Mouse (Mus musculus): ENCODE measurements around the gene Sez6. TPM values are rescaled to one million over a fixed set of nuclear protein-coding genes. Genes with fewer than 3 reads are reported as not detected.

Gene Sez6
- polyA plus RNA-seq, 1 experiment = 1.1 TPM

DNA sequence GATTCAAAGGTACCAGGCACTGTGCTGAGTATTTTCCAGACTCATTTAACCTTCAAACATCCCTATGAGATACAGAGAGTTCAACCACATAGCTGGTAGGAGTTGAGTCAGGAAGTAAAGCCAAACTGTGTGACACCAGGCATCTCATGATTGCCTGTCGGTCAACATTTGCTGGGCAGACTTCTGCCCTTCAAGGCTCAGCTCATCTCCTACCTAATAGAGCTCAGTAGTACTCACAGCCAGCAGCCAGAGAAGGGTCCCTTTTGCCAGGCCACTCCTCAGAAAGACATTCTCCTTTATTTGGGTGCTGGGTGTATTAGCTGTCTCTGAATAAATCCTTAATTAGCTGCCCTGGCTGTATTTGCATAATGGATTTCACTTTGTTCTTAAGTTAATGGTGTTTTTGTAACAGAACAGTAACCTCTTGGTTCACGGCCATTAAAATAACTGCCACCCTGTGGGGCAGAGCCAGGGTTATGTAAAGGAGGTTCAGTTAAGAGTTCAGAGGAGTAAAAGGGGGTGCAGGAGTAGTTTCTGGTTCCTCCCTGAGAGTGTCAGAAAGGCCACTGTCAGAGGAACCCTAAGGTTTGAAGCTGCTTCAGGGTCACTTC is 39.8 kb upstream of the Sez6 start:
- H3K27me3 ChIP-seq (ENCODE audit: control insufficient read depth, insufficient read depth, low read length) = no peaks in the 10 kb centered on the region
- DNase-seq = no peak
- H3K4me1 ChIP-seq (replicated peaks; ENCODE audit: control insufficient read depth, insufficient read depth, low read length) = peaks cover 41% of the 10 kb centered on the region
- TF ChIP-seq POLR2A (IDR thresholded peaks at IDR 0.05; ENCODE audit: control insufficient read depth, extremely low read depth, insufficient read depth, low read length, poor library complexity) (no peak), CTCF (IDR thresholded peaks at IDR 0.05; ENCODE audit: borderline replicate concordance, control insufficient read depth, extremely low read depth, insufficient read depth, low read length, poor library complexity) (no peak)
- 74% methylated on average over 2 of the region's 2 CpGs for WGBS
- no peak overlapping the region for H3K27ac ChIP-seq (ENCODE audit: control insufficient read depth, insufficient read depth, low read length)
- no peaks in the 10 kb centered on the region for H3K36me3 ChIP-seq (ENCODE audit: control insufficient read depth, insufficient read depth, low read length)
- H3K4me3 ChIP-seq (ENCODE audit: control insufficient read depth, insufficient read depth, low read length) = no peak overlapping the region

DNA sequence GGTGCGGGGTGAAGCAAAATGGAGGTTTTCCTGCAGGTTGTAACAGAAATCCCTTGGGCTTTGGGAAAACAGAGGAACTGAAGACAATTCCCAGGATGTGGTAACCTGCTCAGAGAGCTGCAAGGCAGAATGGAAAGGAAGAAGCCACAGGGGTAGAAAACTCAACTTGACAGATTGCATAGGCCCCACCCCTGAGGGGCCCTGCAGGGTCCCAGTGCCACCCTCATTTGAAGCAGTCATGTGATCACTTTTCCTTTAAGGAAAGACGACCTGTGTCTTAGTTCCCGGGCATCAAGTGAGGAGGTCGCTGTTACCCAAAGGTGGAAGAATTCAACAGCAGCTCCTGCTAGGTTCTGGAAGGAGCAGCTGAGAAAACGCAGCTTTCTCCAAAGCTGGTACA is 37.7 kb upstream of the Sez6 start:
- Histone ChIP-seq H3K4me1 (replicated peaks; ENCODE audit: control insufficient read depth, insufficient read depth, low read length) (peaks cover 29% of the 10 kb centered on the region), H3K27me3 (ENCODE audit: control insufficient read depth, insufficient read depth, low read length) (no peaks in the 10 kb centered on the region; the same call in 1 of the 2 replicates), H3K36me3 (ENCODE audit: control insufficient read depth, insufficient read depth, low read length) (no peaks in the 10 kb centered on the region), H3K4me3 (ENCODE audit: control insufficient read depth, insufficient read depth, low read length) (no peak overlapping the region), H3K27ac (ENCODE audit: control insufficient read depth, insufficient read depth, low read length) (no peak overlapping the region)
- 79% methylated on average over 5 of the region's 5 CpGs for WGBS
- TF ChIP-seq CTCF (IDR thresholded peaks at IDR 0.05; ENCODE audit: borderline replicate concordance, control insufficient read depth, extremely low read depth, insufficient read depth, low read length, poor library complexity) = no peak
- TF ChIP-seq POLR2A (IDR thresholded peaks at IDR 0.05; ENCODE audit: control insufficient read depth, extremely low read depth, insufficient read depth, low read length, poor library complexity) = no peak
- no peak for DNase-seq

DNA sequence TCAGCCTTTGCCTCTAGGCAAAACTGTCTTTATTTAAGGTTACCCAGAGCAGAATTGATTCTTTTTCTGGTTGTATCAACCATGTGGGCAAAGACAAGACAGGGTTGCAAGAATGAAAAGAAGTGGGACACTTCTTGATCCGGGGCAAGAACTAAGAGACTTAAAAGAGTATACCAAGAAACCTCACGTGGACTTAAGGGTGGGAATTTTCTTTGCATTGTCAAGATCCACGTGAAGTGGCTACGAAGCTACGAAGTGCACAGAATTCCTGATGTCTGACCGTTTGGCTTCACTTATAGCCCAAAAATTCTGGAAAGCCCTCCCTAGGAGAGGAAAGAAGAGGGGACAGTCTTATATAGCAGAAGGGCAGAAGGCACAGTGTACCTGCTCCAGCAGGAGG is 37.3 kb upstream of the Sez6 start:
- TF ChIP-seq CTCF (IDR thresholded peaks at IDR 0.05; ENCODE audit: borderline replicate concordance, control insufficient read depth, extremely low read depth, insufficient read depth, low read length, poor library complexity) (no peak), POLR2A (IDR thresholded peaks at IDR 0.05; ENCODE audit: control insufficient read depth, extremely low read depth, insufficient read depth, low read length, poor library complexity) (no peak)
- WGBS = 92% methylated on average over 6 of the region's 6 CpGs
- no peak overlapping the region for H3K4me3 ChIP-seq (ENCODE audit: control insufficient read depth, insufficient read depth, low read length)
- no peak for DNase-seq
- H3K4me1 ChIP-seq (replicated peaks; ENCODE audit: control insufficient read depth, insufficient read depth, low read length) = peaks cover 26% of the 10 kb centered on the region
- H3K27ac ChIP-seq (ENCODE audit: control insufficient read depth, insufficient read depth, low read length) = no peak overlapping the region
- H3K36me3 ChIP-seq (ENCODE audit: control insufficient read depth, insufficient read depth, low read length) = no peaks in the 10 kb centered on the region
- no peaks in the 10 kb centered on the region; the same call in 1 of the 2 replicates for H3K27me3 ChIP-seq (ENCODE audit: control insufficient read depth, insufficient read depth, low read length)

DNA sequence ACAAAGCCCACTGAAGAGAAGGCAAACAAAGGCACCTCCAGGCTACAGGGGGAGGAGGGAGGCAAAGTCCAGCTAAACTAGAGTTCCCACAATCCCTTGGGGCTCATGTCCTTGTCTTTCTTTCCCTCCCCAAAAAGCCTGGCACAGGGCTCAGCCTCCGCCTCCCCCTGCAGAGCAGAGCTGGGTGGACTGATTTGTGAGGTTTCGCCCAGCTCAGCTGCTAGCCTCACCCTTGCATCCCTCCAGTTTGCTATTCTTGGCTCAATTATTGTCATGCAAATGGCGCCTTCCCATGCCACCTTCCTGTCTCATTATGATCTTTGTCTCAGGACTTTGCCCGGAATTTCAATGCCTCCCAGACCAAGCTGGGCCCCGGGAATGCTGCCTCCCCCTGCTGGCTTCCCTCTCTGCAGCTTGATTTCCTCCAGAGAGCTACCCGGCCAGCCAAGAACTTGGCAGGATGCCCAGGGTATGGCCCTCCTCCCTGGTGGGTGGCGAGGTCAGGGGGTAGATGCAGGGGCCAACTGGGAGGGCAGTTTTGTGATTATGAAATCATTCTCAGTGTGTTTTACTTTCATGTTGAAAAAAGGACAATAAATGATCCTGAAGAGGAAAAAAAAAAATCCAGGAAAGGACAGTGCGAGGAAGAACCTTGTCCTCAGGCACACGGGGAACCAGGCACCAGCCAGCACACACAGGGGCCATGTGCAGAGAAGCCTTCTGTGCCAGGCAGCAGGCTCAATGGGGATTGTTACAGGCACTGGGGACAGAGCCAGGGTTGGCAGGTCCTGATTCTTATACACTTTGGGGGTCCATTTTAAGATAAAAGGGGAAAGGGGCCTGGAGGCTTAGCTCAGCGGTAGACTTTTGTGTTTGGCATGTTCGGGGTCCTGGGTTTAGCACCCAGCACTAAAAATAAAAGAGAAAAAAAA is 36.5 kb upstream of the Sez6 start, which contains the start of gene Pipox:
Pipox (minus strand) TSS at position 310 of the 932 bp plus-strand sequence.
- TF ChIP-seq POLR2A (IDR thresholded peaks at IDR 0.05; ENCODE audit: control insufficient read depth, extremely low read depth, insufficient read depth, low read length, poor library complexity) (no peak), CTCF (IDR thresholded peaks at IDR 0.05; ENCODE audit: borderline replicate concordance, control insufficient read depth, extremely low read depth, insufficient read depth, low read length, poor library complexity) (no peak)
- Histone ChIP-seq H3K27ac (ENCODE audit: control insufficient read depth, insufficient read depth, low read length) (no peak within 1 kb of the TSS), H3K36me3 (ENCODE audit: control insufficient read depth, insufficient read depth, low read length) (no peaks in the 10 kb centered on the region), H3K4me3 (ENCODE audit: control insufficient read depth, insufficient read depth, low read length) (no peak within 1 kb of the TSS), H3K27me3 (ENCODE audit: control insufficient read depth, insufficient read depth, low read length) (no peaks in the 10 kb centered on the region; the same call in 1 of the 2 replicates), H3K4me1 (replicated peaks; ENCODE audit: control insufficient read depth, insufficient read depth, low read length) (peaks cover 19% of the 10 kb centered on the region)
- 47% methylated on average over 11 of the region's 11 CpGs for WGBS
- DNase-seq = no peak

DNA sequence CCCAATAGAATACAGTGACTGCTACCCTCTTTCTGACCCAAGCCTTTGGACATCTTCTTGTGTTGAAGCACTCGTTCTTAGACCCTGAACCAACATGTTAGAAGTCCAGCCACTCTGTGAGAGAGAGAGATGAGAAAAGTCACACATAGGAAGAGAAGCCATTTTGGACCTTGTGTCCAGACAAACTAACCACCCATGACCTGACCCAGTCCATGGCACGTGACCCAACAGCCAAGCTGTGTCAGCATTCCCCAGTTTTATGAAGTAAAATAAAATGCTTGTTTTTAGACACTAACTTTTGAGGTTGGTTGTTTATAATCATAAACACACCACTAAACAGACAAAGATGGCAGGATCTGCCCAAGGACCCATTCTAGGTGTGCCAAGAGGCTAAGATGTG is 35.6 kb upstream of the Sez6 start:
- Histone ChIP-seq H3K36me3 (ENCODE audit: control insufficient read depth, insufficient read depth, low read length) (no peaks in the 10 kb centered on the region), H3K4me1 (replicated peaks; ENCODE audit: control insufficient read depth, insufficient read depth, low read length) (peaks cover 17% of the 10 kb centered on the region), H3K27me3 (ENCODE audit: control insufficient read depth, insufficient read depth, low read length) (no peaks in the 10 kb centered on the region; the same call in 1 of the 2 replicates), H3K4me3 (ENCODE audit: control insufficient read depth, insufficient read depth, low read length) (no peak overlapping the region), H3K27ac (ENCODE audit: control insufficient read depth, insufficient read depth, low read length) (no peak overlapping the region)
- DNase-seq = no peak
- 93% methylated on average over 2 of the region's 2 CpGs for WGBS
- TF ChIP-seq POLR2A (IDR thresholded peaks at IDR 0.05; ENCODE audit: control insufficient read depth, extremely low read depth, insufficient read depth, low read length, poor library complexity) = no peak
- no peak for TF ChIP-seq CTCF (IDR thresholded peaks at IDR 0.05; ENCODE audit: borderline replicate concordance, control insufficient read depth, extremely low read depth, insufficient read depth, low read length, poor library complexity)

DNA sequence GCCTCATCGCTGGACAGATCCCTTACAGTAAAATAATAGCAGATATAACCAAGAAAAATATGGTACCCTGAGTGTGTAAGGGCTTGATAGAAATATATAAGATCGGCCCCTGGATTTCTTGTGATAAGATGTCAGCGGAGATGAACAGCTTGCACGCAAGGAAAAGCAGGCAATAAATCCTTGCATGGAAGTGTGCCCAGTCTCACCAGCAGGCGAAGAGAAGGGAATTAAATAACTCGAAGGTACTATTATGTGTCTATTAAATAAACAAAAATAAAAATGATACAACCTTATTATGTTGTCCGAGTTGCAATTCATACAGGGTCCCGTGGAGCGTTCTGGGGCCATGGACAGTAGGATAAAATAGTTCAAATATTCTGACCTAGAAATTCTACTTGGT is 34.6 kb upstream of the Sez6 start:
- 92% methylated on average over 9 of the region's 9 CpGs for WGBS
- H3K27me3 ChIP-seq (ENCODE audit: control insufficient read depth, insufficient read depth, low read length) = no peaks in the 10 kb centered on the region; the same call in 1 of the 2 replicates
- 0 out of 2 replicates have a peak, but pooled peaks cover 10% of the 10 kb centered on the region for H3K4me1 ChIP-seq (replicated peaks; ENCODE audit: control insufficient read depth, insufficient read depth, low read length)
- no peaks in the 10 kb centered on the region for H3K36me3 ChIP-seq (ENCODE audit: control insufficient read depth, insufficient read depth, low read length)
- no peak overlapping the region for H3K4me3 ChIP-seq (ENCODE audit: control insufficient read depth, insufficient read depth, low read length)
- DNase-seq = no peak
- H3K27ac ChIP-seq (ENCODE audit: control insufficient read depth, insufficient read depth, low read length) = no peak overlapping the region
- TF ChIP-seq CTCF (IDR thresholded peaks at IDR 0.05; ENCODE audit: borderline replicate concordance, control insufficient read depth, extremely low read depth, insufficient read depth, low read length, poor library complexity) (no peak), POLR2A (IDR thresholded peaks at IDR 0.05; ENCODE audit: control insufficient read depth, extremely low read depth, insufficient read depth, low read length, poor library complexity) (no peak)

All from thymus, adult 2 months (tissue).